ENCODE assay signal across 17 mouse cellular contexts in the genomic region with DNA sequence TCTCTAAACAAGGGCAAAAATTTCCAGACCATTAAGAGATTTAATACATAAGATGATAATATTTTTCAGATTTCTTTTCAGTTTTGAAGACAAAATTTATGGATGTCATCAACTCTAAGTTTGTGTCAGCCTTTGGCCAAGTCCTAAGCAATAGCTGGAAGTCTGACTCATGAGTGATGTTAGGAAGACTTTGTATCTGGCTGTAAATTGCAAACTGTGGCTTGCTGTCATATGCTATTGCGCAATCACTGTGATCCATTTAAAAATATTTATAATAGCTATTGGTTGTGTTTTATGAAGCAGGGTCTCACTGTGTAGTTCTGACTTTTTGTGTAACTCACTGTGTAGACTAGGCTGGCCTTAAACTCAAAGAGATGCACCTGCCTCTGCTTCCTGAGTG.
DNase-seq lines count a peak whose midpoint lies in the region.
"Had no signal": no experiment of that assay in that cellular context is flagged by ENCODE, and none has a peak within 500 bp of the region (broad histone marks: within the 10 kb centered on the region; RNA-seq: fewer than 3 reads in every experiment).

No protein-coding gene starts in this region.

- DNase-seq in 416B (ENCODE audit: low read depth) (peak; percentile 5), adipocyte (ENCODE audit: low spot score) (peak; percentile 50)
- DNase-seq in Muller cell, postnatal 12 days (ENCODE audit: inconsistent ontology term): peak; percentile 10
- peak; percentile 18 for DNase-seq in skeletal muscle tissue, adult 2 months (ENCODE audit: low read depth, low spot score)
- DNase-seq in urinary bladder, postnatal 36 days (ENCODE audit: low spot score in 2 of 2): no peak
- DNase-seq in embryo, embryonic 10 days (ENCODE audit: low spot score): no peak
- no peak for DNase-seq in urinary bladder, postnatal 4 days (ENCODE audit: low spot score in 2 of 2)
- no peak for DNase-seq in adrenal gland, adult 8-10 months
- DNase-seq: adrenal gland, adult 2 months; adrenal gland, postnatal 14 days; adrenal gland, postnatal 36 days; cerebellum, adult 11-12 months; cerebellum, adult 2 months; cerebellum, adult 9-10 months; cerebellum, postnatal 10 days; cerebellum, postnatal 25 days; forebrain, postnatal 0 days had no signal

Comparison
In these comparisons a context has a peak if more than half of its experiments do, and no peak if none do; other contexts are left out.
1. DNase-seq: peak in 416B (single experiment), Muller cell, postnatal 12 days (single experiment), adipocyte (single experiment) and skeletal muscle tissue, adult 2 months (single experiment); none in urinary bladder, postnatal 36 days (0 of 2), embryo, embryonic 10 days (single experiment), urinary bladder, postnatal 4 days (0 of 2) and adrenal gland, adult 8-10 months (single experiment).